Mouse (Mus musculus): ENCODE measurements around the gene Ppp1r8. TPM values are rescaled to one million over a fixed set of nuclear protein-coding genes. Genes with fewer than 3 reads are reported as not detected.

Gene Ppp1r8
- polyA plus RNA-seq (2015; fragmentation: Nextera tagmentation; extraction: Ambion mirVana), result 20.9 and 21.7 TPM in 2 replicates

DNA sequence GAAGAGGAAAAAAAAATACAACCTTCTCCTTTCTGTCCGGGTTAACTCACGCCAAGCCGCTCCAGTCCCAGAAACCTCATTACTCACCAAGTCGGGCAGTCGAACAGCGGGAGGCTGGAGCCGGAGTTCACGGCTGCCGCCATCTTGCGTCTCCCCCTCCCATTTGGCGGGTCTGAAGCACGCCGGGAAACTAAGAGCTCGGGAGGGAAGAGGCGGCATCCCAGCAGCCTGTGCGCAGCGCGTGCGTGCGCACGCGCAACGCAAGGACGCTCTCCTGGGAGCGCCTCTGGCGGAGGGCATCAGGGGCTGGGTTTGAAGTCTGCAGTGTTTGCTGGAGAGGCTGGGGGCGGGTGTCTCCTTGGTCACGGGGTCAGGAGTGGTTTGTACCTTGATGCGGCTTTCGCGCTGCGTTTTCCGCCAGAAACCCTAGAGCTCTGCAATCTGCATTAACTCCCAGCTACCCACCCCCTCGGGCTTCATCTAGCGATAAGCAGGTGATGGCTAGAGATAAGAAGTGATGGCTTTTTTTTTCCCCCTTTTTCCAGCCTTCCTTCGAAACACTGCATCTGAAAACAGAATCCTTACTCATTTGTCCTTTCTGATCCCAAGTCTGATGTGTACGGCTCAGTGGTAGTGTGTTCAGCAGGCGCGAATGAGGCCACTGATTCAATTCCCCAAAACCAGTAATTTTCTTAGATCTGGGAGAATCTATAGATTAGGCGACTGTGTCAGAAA lies at the start of gene Ppp1r8:
Gene Ppp1r8 (minus strand): TSS at position 200 of the 735 bp plus-strand sequence.

DNA sequence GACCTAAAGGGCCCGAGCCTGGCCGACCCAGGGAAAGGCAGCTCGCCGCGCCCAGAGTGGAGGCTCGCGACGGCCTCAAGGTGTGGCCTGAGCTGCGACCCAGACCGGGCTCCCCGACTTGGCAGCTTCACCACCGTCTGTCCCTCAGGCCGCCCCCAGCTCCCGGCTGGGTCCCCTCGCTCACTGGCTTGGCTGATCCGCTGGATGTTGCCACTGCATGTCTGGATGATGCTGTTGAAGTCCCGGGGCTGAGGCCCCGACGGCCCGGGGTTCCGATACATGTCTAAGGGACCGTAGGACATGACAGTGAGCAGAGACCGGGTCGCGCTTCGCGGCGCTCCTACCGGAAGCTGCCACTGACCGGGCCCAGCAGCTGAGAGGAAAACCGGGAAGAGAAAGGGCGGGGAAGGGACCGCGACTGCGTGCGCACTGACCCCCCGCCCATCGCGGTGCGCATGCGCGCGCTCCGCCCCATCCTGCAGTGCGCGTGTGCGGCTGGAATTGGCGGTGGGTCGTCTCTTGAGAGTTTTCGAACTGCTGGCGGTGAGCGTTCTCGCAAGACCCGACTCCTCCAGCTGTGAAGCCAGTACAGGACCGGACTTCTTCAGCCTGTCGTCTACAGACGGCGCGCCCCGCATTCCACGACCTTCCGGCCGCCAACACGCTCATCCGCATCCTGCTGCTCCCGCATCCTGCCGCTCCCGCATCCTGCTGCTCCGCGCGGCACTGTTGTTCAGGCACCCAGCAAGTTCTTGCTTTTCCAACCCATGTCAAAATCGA lies 41.3 kb upstream of the Ppp1r8 start, which contains the start of gene Stx12:
Gene Stx12 (minus strand): TSS at position 446 of the 780 bp plus-strand sequence.

DNA sequence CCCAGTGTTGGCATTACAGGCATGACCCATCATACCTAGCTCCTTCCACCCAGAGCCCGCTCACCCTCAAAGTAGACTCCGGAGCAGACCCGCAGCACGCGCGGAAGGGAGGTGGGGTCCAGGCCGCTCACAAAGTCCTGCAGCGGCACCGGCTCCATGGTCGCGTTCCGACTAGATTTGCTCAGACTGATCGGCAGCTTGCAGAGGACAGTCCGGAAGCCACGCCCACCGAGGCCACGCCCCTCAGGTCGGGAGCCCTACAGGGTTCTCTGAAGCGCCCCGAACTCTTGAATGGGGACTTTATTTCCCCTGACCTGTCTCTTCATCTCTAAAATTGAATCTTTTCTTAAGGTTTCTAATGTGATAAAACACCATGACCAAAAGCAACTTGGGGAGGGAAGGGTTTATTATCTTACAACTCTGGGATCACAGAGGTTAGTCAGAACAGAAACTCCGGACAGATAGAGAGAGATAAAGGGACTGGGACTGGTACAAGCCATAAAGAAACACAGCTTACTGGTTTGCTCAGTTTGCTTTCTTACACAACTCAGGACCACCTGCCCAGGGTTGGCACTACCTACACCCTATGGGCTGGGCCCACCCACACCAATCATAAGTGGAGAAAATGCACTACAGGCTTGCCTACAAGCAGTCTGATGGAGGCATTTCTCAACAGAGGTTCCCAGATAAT lies 46.6 kb downstream of the Ppp1r8 start, which contains the start of gene Themis2:
Gene Themis2 (minus strand): TSS at position 192 of the 691 bp plus-strand sequence.

Other genes with a start within 250 kb of the Ppp1r8 start
- gene Eya3, start 204.2 kb downstream of the Ppp1r8 start, polyA plus RNA-seq (2015; fragmentation: Nextera tagmentation; extraction: Ambion mirVana), result 10.7 and 11.8 TPM in 2 replicates
- 1.3 and 2.1 TPM in 2 replicates for gene Xkr8, start 110.6 kb downstream of the Ppp1r8 start, polyA plus RNA-seq (2015; fragmentation: Nextera tagmentation; extraction: Ambion mirVana)
- 15.3 and 17.7 TPM in 2 replicates for gene Smpdl3b, start 85.9 kb downstream of the Ppp1r8 start, polyA plus RNA-seq (2015; fragmentation: Nextera tagmentation; extraction: Ambion mirVana)
- 29.8 and 34.0 TPM in 2 replicates for gene Rpa2, start 74.8 kb downstream of the Ppp1r8 start, polyA plus RNA-seq (2015; fragmentation: Nextera tagmentation; extraction: Ambion mirVana)
- gene Themis2, start 46.8 kb downstream of the Ppp1r8 start, polyA plus RNA-seq (2015; fragmentation: Nextera tagmentation; extraction: Ambion mirVana), result 1.4 and 1.9 TPM in 2 replicates
- gene Stx12, start 41.3 kb upstream of the Ppp1r8 start, polyA plus RNA-seq (2015; fragmentation: Nextera tagmentation; extraction: Ambion mirVana), result 51.4 and 62.4 TPM in 2 replicates
- gene Fam76a, start 79.4 kb upstream of the Ppp1r8 start, polyA plus RNA-seq (2015; fragmentation: Nextera tagmentation; extraction: Ambion mirVana), result 40.3 and 46.5 TPM in 2 replicates
- gene Fgr, start 130.9 kb upstream of the Ppp1r8 start, polyA plus RNA-seq (2015; fragmentation: Nextera tagmentation; extraction: Ambion mirVana), result 0.55 and 2.5 TPM in 2 replicates
- 3.7 and 3.8 TPM in 2 replicates for gene Ahdc1, start 168.1 kb upstream of the Ppp1r8 start, polyA plus RNA-seq (2015; fragmentation: Nextera tagmentation; extraction: Ambion mirVana)